Mouse (Mus musculus) embryonic facial prominence, embryonic 12.5 days (tissue): ENCODE measurements around the gene Tubb4a. TPM values are rescaled to one million over a fixed set of nuclear protein-coding genes. Genes with fewer than 3 reads are reported as not detected.
A peak's percentile ranks its signal among the peaks of the same experiment; 100 is the strongest.

ENCODE experiments used
- ATAC-seq: fragments of 200-750 bp; cut with Nextera tagmentation; 2 replicates; pipeline ENCODE4 v1.8.0; 2017; ENCODE audit not compliant: insufficient number of reproducible peaks, insufficient read depth, low FRiP score, low TSS enrichment
- H3K27ac ChIP-seq: fragments of 300-500 bp; sonication (generic); 2 replicates; pipeline ENCODE4 v1.5.1; 2016; ENCODE audit warnings: mild to moderate bottlenecking
- H3K27me3 ChIP-seq: fragments of 300-500 bp; sonication (generic); 2 replicates; pipeline ENCODE4 v1.6.1; 2016; ENCODE audit warnings: mild to moderate bottlenecking, moderate library complexity
- H3K36me3 ChIP-seq: fragments of 300-500 bp; sonication (generic); 2 replicates; pipeline ENCODE4 v1.6.1; 2016; ENCODE audit warnings: mild to moderate bottlenecking
- H3K4me1 ChIP-seq: fragments of 300-500 bp; sonication (generic); 2 replicates; pipeline ENCODE4 v1.6.1; 2016
- H3K4me2 ChIP-seq: fragments of 300-500 bp; sonication (generic); replicated peaks from 2 replicates; pipeline ENCODE4 v1.6.1; 2016; ENCODE audit warnings: mild to moderate bottlenecking, moderate library complexity
- H3K4me3 ChIP-seq: fragments of 300-500 bp; sonication (generic); 2 replicates; pipeline ENCODE4 v1.5.1; 2016; ENCODE audit warnings: mild to moderate bottlenecking
- H3K9ac ChIP-seq: fragments of 300-500 bp; sonication (generic); 2 replicates; pipeline ENCODE4 v1.6.1; 2016; ENCODE audit warnings: mild to moderate bottlenecking, moderate library complexity
- H3K9me3 ChIP-seq: fragments of 300-500 bp; sonication (generic); 2 replicates; pipeline ENCODE4 v1.6.1; 2016; ENCODE audit warnings: mild to moderate bottlenecking, moderate library complexity
- WGBS: fragments of 180-500 bp; shearing (Covaris S2); methylation state at CpG from one replicate; pipeline ENCODE4 v1.1.7; 2016; 5-methylcytosine and 5-hydroxymethylcytosine counted together
- polyA plus RNA-seq: library from polyadenylated mRNA; unstranded; fragments of >200 nt; fragmentation: Nextera tagmentation; extraction: Ambion mirVana; gene quantifications from 2 replicates; pipeline ENCODE4 v1.2.1, GENCODE M21; 2016

The Tubb4a gene
- polyA plus RNA-seq, 1 experiment from 2014 or later = 31.9 TPM

DNA sequence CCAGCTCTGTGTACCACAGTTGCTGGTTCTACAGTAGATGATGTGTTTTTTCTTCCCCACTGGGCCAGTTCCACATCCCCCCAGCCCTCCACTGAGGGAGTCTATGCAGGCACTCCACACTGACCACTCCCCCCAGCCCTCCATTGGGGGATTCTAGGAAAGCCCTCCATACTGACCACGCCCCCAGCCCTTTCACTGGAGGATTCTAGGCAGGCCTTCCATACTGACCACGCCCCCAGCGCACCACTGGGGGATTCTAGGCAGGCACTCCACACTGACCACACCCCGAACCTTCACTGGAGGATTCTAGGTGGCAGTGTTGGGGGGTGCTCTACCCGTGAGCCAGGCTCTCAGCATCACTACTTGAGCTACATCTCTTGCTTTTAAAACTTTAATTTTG lies 40.2 kb downstream of the Tubb4a start:
- Histone ChIP-seq H3K4me1 (no peaks in the 10 kb centered on the region), H3K9ac (no peak overlapping the region), H3K9me3 (no peaks in the 10 kb centered on the region), H3K4me3 (no peak overlapping the region), H3K4me2 (no peak overlapping the region), H3K27ac (no peak overlapping the region), H3K27me3 (no peaks in the 10 kb centered on the region), H3K36me3 (peaks cover 4% of the 10 kb centered on the region; the same call in 1 of the 2 replicates)
- WGBS = 35% methylated on average over 5 of the region's 5 CpGs
- ATAC-seq = no peak; the same call in 1 of the 2 replicates

DNA sequence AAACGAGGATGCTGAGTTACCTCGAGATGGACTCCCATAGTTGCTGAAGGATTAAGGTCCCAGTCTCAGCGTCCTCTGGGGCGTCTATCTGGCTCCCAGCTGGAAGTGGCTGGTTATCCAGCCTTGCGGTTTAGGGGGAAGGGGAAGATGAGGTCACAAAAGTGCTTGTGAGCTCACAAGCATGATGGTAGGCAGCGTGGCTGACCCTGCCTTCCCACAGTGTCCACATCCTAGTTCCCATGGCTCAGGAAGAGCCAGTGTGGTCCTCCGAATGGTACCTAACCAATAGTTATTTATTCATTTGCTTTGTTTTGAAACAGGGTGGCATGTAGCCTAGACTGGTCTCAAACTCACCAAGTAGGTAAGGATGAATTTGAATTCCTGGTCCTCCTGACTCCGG lies 46.0 kb downstream of the Tubb4a start, which contains the start of gene Slc25a41:
Gene Slc25a41 (minus strand): TSS at position 101 of the 400 bp plus-strand sequence.
- WGBS = 70% methylated on average over 8 of the region's 8 CpGs
- Histone ChIP-seq H3K27ac (no peak within 1 kb of the TSS), H3K9ac (no peak within 1 kb of the TSS), H3K9me3 (no peaks in the 10 kb centered on the region), H3K4me3 (no peak within 1 kb of the TSS), H3K27me3 (peaks cover 8% of the 10 kb centered on the region), H3K36me3 (no peaks in the 10 kb centered on the region), H3K4me2 (no peak within 1 kb of the TSS), H3K4me1 (no peaks in the 10 kb centered on the region)
- ATAC-seq = no peak

DNA sequence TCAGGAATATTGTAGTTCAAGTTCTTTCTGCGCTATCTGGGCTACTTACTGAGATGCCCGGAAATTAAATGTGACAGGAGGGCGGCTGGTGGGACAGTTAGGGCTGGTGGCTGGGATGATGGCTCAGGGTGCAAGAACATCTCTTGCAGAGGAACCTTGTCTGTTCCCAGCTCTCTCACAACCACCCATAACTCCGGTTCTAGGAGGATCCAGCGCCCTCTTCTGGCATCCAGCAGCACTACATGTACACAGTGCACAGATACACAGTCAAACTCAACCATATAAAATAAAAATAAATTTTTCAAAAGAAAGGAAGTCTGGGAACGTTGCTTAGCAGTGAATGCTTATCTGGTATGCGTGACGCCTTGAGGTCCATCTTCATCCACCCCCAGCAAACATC lies 48.6 kb downstream of the Tubb4a start:
- Histone ChIP-seq H3K27ac (no peak overlapping the region), H3K4me1 (no peaks in the 10 kb centered on the region), H3K27me3 (peaks cover 8% of the 10 kb centered on the region), H3K4me2 (no peak overlapping the region), H3K9ac (no peak overlapping the region), H3K36me3 (no peaks in the 10 kb centered on the region), H3K9me3 (no peaks in the 10 kb centered on the region), H3K4me3 (no peak overlapping the region)
- WGBS = 35% methylated on average over 8 of the region's 8 CpGs
- ATAC-seq = no peak

DNA sequence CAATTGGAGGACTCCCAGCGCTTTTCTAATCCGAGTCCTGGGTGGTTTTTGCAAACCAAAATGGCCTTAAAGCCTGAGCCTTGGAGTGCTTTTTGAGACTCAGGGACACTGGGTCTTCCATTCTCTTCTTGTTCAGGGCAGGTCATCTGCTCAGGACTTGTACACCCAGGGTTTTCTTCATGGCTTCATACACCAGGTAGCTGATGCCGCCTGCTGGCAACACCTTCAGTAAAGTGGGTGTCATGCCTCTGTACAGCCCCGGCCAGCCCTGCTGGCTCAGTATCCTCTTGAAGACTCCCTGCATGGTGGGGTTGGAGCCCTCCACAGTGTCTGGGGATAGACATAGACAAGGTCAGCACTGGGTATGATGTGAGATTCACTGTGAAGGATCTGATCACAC lies 54.7 kb downstream of the Tubb4a start:
- Histone ChIP-seq H3K9ac (no peak overlapping the region), H3K27me3 (0 out of 2 replicates have a peak, but pooled peaks cover under 1% of the 10 kb centered on the region), H3K4me3 (0 out of 2 replicates have a peak overlapping the region, but pooled peaks have one; percentile 37), H3K27ac (peak overlapping the region; percentile 84), H3K36me3 (peaks cover 11% of the 10 kb centered on the region), H3K4me1 (peaks cover 11% of the 10 kb centered on the region), H3K9me3 (no peaks in the 10 kb centered on the region), H3K4me2 (peak overlapping the region; percentile 57; the same call in 1 of the 2 replicates)
- 85% methylated on average over 4 of the region's 4 CpGs for WGBS
- ATAC-seq = no peak

DNA sequence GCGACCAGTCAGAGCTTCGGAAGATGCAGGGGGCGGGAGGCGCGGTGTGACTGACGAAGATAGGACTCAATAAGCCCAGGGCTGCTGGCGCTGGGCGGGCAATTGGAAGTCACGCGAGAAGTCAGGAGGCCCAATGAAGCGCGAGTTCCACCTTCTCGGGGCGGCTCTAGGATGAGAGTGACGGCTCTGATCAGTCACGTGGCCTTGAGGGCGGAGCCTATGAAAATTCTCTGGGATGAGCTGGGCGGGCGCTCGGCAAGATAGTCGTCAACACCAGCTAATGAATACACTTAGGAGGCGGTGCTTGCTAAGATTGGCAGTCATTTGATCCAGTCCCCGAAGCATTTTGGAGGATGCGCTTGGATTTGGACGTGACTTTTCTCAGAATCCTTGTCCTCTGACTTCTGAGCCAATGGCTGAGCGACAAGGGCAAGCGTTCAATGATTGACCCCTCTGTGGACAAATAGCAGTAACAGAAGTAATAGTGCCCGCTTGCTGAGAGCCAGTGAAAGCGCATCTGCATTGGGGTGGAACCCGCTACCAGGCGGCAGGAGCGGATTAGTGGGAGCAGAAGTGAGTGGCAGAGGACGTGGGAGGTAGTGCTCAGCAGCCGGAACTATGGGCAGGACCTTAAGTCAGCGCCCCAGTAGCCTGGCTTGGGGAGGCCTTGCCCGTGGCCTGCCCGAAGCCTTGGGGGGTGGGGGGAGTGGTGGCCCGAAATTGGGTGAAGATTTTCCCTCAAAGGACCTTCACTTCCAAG lies 55.7 kb downstream of the Tubb4a start:
- under 1% methylated on average over 38 of the region's 38 CpGs for WGBS
- Histone ChIP-seq H3K4me2 (peak overlapping the region; percentile 57), H3K27ac (peak overlapping the region; percentile 84)

DNA sequence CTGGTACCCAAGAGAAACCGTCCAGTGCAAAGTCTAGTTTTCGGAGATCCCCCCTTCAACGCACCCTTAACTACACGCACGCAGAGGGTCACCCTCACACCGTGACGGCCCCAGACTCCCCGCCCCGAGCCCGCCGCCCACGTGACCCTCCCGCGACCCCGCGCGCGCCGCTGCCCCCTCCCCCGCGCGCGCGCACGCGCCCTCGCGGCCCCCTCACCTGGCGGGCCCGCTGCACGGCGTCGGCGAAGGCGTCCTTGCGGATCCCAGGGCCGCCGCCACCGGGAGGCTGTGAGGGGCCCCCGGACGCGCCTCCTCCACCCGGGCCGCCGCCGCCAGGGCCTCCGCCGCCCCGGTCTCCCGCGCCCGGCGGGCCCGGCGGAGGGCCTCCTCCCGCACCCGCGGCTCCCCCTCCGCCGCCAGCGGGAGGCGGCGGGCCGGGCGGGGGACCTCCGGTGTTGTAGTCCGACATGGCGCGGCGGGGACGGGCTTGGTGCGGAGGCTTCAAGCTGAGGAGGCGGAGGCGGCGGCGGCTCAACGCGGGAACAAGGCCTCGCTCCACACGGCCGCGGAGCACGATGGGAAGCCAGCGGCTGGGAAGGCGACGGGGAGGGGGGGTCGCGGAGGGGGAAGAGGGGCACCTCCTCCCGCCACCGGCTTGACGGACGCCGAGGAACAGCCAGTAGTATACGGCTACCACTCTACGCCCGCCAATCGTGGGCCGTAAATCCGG lies 56.5 kb downstream of the Tubb4a start, which contains the start of gene Khsrp:
Gene Khsrp (minus strand): TSS at position 592 of the 730 bp plus-strand sequence.
- H3K4me1 ChIP-seq = peaks cover 11% of the 10 kb centered on the region
- H3K9ac ChIP-seq = peak within 1 kb of the TSS; percentile 100
- H3K36me3 ChIP-seq = peaks cover 28% of the 10 kb centered on the region
- no peak for ATAC-seq
- H3K4me3 ChIP-seq = peak within 1 kb of the TSS; percentile 91
- peak within 1 kb of the TSS; percentile 94 for H3K27ac ChIP-seq
- under 1% methylated on average over 77 of the region's 99 CpGs for WGBS
- no peaks in the 10 kb centered on the region for H3K9me3 ChIP-seq
- H3K4me2 ChIP-seq = peak within 1 kb of the TSS; percentile 94
- H3K27me3 ChIP-seq = no peaks in the 10 kb centered on the region

More for the DNA sequence above, 55.7 kb downstream of the Tubb4a start:
- Histone ChIP-seq H3K36me3 (peaks cover 21% of the 10 kb centered on the region), H3K4me1 (peaks cover 11% of the 10 kb centered on the region), H3K9ac (peak overlapping the region; percentile 16; the same call in 1 of the 2 replicates), H3K9me3 (no peaks in the 10 kb centered on the region), H3K27me3 (no peaks in the 10 kb centered on the region), H3K4me3 (peak overlapping the region; percentile 91)
- ATAC-seq = peak; percentile 100

Other genes with a start within 250 kb of the Tubb4a start
- not detected in 2 replicates for gene Acsbg2, start 213.3 kb downstream of the Tubb4a start, polyA plus RNA-seq
- gene 1700061G19Rik, start 212.3 kb downstream of the Tubb4a start, polyA plus RNA-seq = 0.42 and 0.51 TPM in 2 replicates
- 95.6 and 97.2 TPM in 2 replicates for gene Mllt1, start 152.4 kb downstream of the Tubb4a start, polyA plus RNA-seq
- not detected in 2 replicates for gene Acer1, start 105.7 kb downstream of the Tubb4a start, polyA plus RNA-seq
- 147 and 165 TPM in 2 replicates for gene Clpp, start 97.5 kb downstream of the Tubb4a start, polyA plus RNA-seq
- gene Alkbh7, start 90.4 kb downstream of the Tubb4a start, polyA plus RNA-seq = 38.5 and 41.4 TPM in 2 replicates
- gene Pspn, start 87.8 kb downstream of the Tubb4a start, polyA plus RNA-seq = not detected in 2 replicates
- 62.0 and 63.4 TPM in 2 replicates for gene Gtf2f1, start 76.5 kb downstream of the Tubb4a start, polyA plus RNA-seq
- gene Gm17949, start 76.3 kb downstream of the Tubb4a start, polyA plus RNA-seq = 0.32 and 0.70 TPM in 2 replicates
- gene Khsrp, start 56.3 kb downstream of the Tubb4a start, polyA plus RNA-seq = 63.4 and 66.4 TPM in 2 replicates
- 0.13 TPM in 1 of 2 replicates, not detected in the other for gene Slc25a41, start 46.1 kb downstream of the Tubb4a start, polyA plus RNA-seq
- gene Crb3, start 28.7 kb downstream of the Tubb4a start, polyA plus RNA-seq = 5.0 and 5.2 TPM in 2 replicates
- 10.1 TPM in 2 replicates for gene Slc25a23, start 27.9 kb downstream of the Tubb4a start, polyA plus RNA-seq
- gene Dennd1c, start 9.3 kb downstream of the Tubb4a start, polyA plus RNA-seq = 1.4 and 3.2 TPM in 2 replicates
- gene Tnfsf9, start 17.5 kb upstream of the Tubb4a start, polyA plus RNA-seq = 7.8 and 9.6 TPM in 2 replicates
- 0.19 TPM in 1 of 2 replicates, not detected in the other for gene Cd70, start 62.0 kb upstream of the Tubb4a start, polyA plus RNA-seq
- gene Tnfsf14, start 106.4 kb upstream of the Tubb4a start, polyA plus RNA-seq = 0.09 and 0.24 TPM in 2 replicates
- gene C3, start 140.4 kb upstream of the Tubb4a start, polyA plus RNA-seq = 0.37 and 0.56 TPM in 2 replicates
- gene Gpr108, start 160.7 kb upstream of the Tubb4a start, polyA plus RNA-seq = 28.8 and 31.9 TPM in 2 replicates
- 33.8 and 35.6 TPM in 2 replicates for gene Trip10, start 161.7 kb upstream of the Tubb4a start, polyA plus RNA-seq
- 1.7 and 2.1 TPM in 2 replicates for gene Vav1, start 191.3 kb upstream of the Tubb4a start, polyA plus RNA-seq